Mouse (Mus musculus) testis, adult 2 months (tissue): ENCODE data around the gene Coro2a.

Experiments used
- CTCF ChIP-seq: fragments of 200-500 bp; IDR thresholded peaks from 2 replicates; pipeline ENCODE4 v1.5.1; 2012; ENCODE audit warnings: low read depth, mild to moderate bottlenecking, inconsistent platforms, low read length, moderate library complexity; ENCODE audit not compliant: control insufficient read depth, insufficient read depth, insufficient replicate concordance
- POLR2A ChIP-seq: fragments of 200-500 bp; IDR thresholded peaks from 2 replicates; pipeline ENCODE4 v1.6.1; 2012; ENCODE audit warnings: low read depth, mild to moderate bottlenecking, inconsistent platforms, low read length, moderate library complexity; ENCODE audit not compliant: control insufficient read depth

DNA sequence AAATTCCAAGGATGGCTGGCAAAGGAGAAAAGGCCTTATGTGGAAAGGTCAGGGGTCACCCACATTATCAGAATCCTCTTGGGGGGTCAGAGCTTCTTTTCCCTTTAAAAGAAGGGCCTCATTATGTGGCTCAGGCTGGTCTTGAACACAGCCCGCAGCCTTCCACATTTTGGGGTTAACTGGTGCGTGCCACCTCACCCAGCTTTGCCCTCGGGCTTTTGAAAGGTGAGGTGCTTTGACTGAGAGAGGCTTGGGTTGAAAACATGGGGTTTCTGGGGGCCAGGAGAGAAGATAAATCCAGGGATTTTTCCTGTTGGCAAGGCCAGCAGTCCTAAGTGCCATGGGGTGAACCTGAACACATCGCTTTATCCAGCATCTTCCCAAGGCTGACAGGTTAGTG is 15.5 kb downstream of the Coro2a start:
- TF ChIP-seq POLR2A (no peak), CTCF (no peak)
